Mouse (Mus musculus): Measurements from ENCODE around the gene Samd3.

- no peak for TF ChIP-seq CTCF (IDR thresholded peaks at IDR 0.05; ENCODE audit: control insufficient read depth, insufficient read depth, insufficient read length)
- TF ChIP-seq CEBPB (IDR thresholded peaks at IDR 0.05; ENCODE audit: low read depth): no peak
- no peak for TF ChIP-seq MYOD1 (IDR thresholded peaks at IDR 0.05; ENCODE audit: control insufficient read depth, insufficient read length, low read depth)
- no peak for TF ChIP-seq USF1 (IDR thresholded peaks at IDR 0.05; ENCODE audit: low read depth)
- no peak for TF ChIP-seq MAX (IDR thresholded peaks at IDR 0.05)
- no peak for TF ChIP-seq MYOG (IDR thresholded peaks at IDR 0.05; ENCODE audit: control insufficient read depth, extremely low read depth, insufficient read length)
- no peak for TF ChIP-seq FOSL1 (IDR thresholded peaks at IDR 0.05; ENCODE audit: insufficient read depth, low read length, poor library complexity, severe bottlenecking)
Measured at GRCm38 (mm10) chr10:26226734-26227133, 2.8 kb upstream of the Samd3 start.
